Mouse (Mus musculus) spleen, adult 18-20 months (tissue): ENCODE results near the gene Heatr5b.

Experiments
- DNase-seq, 2 experiments: peaks; one replicate each; pipeline ENCODE4 v3.0.0; 2022; ENCODE audit warnings: mixed read lengths in 2 of 2

Heatr5b gene

DNA sequence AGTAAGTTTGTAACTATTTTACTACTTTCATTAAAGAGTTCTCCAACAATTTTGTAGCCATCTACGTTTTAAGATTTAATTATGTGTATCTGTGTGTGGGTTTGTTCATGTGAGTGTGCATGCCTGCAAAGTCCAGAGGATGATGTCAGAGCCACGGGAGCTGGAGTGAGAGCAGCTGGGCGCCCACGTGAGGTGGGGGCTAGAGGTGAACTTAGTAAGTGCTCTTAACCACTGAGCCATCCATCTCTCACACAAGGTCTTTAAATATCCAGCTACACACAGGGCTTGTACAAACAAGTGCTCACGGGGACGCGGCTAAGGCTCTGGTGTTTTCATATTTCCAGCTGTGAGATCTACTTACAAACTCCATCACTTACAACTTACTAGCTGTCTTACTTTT, 69.1 kb downstream of the Heatr5b start:
- no peak for DNase-seq

- DNase-seq, result no peak
Measured at GRCm38 (mm10) chr17:78763272-78763671, 71.9 kb downstream of the Heatr5b start.

GRCm38 (mm10) chr17:78752938-78753655, 82.1 kb downstream of the Heatr5b start:
- DNase-seq, result no peak

DNA sequence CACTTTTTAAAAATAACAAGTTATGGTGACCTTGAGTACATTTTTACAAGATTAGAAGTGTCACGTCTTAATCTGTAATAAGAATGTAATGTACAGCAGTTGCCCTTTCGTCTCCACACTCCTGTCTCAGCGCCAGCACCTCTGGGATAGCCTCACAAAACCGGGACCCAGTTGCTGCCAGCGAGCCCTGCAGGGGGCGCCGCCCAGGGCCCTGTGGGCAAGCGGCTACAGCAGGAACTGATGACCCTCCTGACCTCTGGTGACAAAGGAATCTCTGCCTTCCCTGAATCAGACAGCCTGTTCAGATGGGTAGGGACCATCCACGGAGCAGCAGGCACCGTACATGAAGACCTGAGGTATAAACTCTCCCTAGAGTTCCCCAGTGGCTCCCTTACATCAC, 83.1 kb downstream of the Heatr5b start:
- DNase-seq, result no peak

DNA sequence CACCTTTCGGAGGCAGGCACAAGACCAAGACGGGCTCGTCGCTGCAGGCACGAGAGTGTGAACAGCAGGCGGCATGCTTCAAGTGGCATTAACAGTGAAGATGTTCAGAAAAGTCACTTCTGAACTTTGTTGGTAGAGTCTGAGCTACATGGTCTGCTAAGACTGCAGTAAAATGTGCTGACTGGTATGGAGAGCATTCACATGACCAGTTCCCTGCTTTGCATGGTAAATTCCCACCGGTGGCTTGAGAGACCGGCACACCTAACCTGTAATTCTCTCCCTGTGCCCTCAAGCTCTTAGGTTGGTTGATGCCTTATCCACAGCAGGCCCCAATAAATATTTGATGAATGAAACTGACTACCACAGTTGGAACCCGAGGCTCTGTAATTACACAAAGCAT, 86.7 kb downstream of the Heatr5b start:
- DNase-seq, result no peak

DNA sequence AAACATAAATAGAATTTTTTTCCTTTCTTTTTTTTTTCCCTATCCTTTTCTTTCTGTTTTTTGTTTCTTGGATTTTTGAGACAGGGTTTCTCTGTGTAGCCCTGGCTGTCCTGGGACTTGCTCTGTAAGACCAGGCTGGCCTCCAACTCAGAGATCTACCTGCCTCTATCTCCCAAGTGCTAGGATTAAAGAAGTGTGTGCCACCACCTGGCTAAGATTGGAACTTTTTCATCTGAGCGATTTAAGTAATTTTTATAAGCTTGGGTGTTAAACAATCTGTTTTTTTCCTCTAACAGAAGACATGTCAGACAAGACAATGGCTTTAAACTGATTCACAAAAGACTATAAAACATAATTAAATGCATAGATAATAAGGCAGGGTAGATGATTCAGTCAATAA, 96.7 kb downstream of the Heatr5b start:
- DNase-seq, result no peak

GRCm38 (mm10) chr17:78737771-78738170, 97.4 kb downstream of the Heatr5b start:
- DNase-seq, result no peak

- DNase-seq, result no peak
Measured at GRCm38 (mm10) chr17:78737096-78737495, 98.1 kb downstream of the Heatr5b start, which contains the start of gene Strn. Gene Strn, minus strand, starts transcription at chr17:78737196.

- peak; percentile 100 for DNase-seq
Measured at GRCm38 (mm10) chr17:78736473-78736988, 98.6 kb downstream of the Heatr5b start.

GRCm38 (mm10) chr17:78735731-78736472, 99.3 kb downstream of the Heatr5b start:
- DNase-seq, result peak in 1 of 2 experiments; percentile 24

- DNase-seq, result no peak
Measured at GRCm38 (mm10) chr17:78734806-78735205, 100.4 kb downstream of the Heatr5b start.

GRCm38 (mm10) chr17:78732056-78732455, 103.1 kb downstream of the Heatr5b start:
- no peak for DNase-seq

DNA sequence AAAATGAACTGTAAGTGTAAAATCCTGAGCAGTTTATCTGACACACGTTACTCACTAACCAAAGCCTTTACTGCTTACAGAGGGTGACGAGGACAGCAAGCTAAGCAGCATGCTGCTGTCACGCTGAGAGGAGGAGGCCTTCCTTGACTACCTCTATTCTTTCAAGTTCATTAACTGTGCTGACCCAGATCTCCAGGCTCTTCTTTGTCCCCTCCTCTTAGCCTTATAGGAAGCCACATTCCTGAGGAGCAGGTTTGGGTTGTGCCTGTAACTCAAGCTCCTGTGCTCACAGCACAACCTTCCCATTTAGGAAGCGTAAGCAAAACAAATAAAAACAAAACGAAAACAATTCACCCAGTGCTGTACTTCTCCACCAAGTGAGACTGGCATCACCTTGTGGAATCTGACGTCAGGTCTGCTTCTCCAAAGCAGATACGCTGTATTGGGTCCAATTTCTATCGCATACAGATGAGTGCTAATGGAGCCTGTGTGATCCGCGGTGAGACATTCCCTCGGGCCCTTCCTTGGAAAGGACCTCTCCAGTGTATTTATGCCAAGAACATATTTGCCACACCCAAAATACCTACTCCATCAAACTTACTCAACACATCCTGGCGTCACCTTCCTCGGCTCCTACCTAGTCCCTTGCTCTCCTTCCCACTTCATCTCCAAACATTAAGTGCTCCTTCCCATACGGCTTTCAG, 108.3 kb downstream of the Heatr5b start:
- DNase-seq, result no peak

- DNase-seq, result no peak
Measured at GRCm38 (mm10) chr17:78724461-78725055, 110.6 kb downstream of the Heatr5b start.

GRCm38 (mm10) chr17:78721690-78722089, 113.5 kb downstream of the Heatr5b start:
- no peak for DNase-seq

- DNase-seq, result no peak
Measured at GRCm38 (mm10) chr17:78719086-78719485, 116.1 kb downstream of the Heatr5b start.

DNA sequence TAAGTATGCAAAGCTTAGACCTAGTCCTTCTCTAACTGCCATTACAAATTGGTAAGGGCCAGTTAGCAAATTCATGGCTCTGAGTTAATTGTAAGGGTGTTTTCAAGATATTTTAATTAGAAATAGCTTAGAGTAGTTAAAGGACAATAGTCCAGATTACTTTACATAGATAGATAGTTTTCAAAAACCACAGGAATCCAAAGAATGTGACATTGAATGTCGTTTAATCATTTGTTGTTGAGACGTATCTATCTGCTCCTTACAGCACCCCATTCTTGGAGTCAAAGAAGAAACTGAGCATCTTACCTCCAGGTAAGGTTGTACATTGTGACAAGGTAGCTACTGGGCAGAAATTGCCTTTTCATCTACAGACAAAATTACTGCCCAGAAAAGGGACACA, 124.9 kb downstream of the Heatr5b start:
- DNase-seq, result no peak

DNA sequence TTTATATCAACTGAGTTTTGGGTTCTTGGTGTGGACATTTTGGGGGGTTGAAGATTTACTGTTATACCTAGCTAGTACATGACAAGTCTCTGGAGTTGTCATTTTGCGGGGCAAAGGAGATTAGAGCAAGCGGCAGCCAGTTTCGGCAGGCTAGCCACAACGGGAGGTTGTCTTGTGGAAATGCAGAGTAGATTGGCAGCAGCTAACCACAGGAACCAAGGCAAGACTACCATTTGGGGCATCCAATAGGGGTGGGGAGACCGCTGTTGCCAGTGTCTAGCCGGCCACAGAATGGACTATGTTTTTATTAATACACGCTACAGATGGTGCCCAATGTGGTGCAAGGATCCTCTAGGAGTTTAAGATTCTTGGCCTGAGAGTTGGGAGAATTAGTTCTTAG, 126.7 kb downstream of the Heatr5b start:
- no peak for DNase-seq

DNA sequence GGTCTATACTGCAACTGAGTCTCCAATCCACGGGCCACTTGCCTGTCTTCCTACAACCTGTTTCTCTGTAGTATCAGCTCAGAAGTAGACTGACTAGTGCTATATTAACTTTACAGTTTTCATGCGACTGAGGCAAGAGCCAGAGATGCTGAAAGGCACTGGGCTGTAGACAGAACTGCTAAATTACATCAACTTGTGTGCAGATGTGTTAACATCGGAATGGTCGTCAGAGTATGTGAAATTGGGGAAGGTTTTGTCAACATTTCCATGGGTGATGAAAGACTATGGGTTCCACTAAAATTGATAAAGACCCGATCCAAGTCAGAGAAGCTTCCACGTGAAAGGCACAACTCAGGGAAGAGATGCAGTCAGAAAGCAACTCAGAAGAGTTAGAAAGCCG, 132.2 kb downstream of the Heatr5b start:
- no peak for DNase-seq
